Mouse (Mus musculus): ENCODE data around the gene Glt1d1.

DNA sequence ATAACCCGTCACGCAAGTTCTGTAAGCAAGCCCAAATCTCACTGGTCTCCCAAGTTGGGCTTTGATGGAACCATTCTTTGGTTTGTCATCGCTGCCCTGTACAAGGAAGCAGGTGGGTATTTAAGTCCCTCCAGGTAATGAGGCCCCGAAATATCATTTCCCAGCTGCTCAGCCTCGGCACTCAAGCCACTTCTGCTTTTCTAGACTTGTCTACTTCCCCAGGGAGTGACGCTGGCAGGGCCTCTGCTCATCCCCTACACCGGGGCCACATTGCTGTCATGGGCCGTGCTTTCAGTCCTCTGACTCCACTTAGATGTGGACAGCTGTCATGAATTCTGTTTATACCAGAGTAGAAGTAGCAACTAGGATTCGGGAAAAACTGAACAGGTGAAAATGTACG lies 11.0 kb upstream of the Glt1d1 start:
- TF ChIP-seq ZNF384 (IDR thresholded peaks at IDR 0.05; ENCODE audit: low read depth, low read length), result no peak
- TF ChIP-seq HCFC1 (IDR thresholded peaks at IDR 0.05; ENCODE audit: borderline replicate concordance, insufficient read depth, low read length), result no peak
- TF ChIP-seq ZC3H11A (IDR thresholded peaks at IDR 0.05; ENCODE audit: borderline replicate concordance, low read depth, low read length), result no peak
